Mouse (Mus musculus) v-Abl transformed pro-B cells (cell line): Measurements from ENCODE around the gene Klhdc7b.

ENCODE experiments used
- in situ Hi-C, 2 experiments: fragments of 400-800 bp; cut with MboI; formaldehyde crosslinking; loops; one replicate each; pipeline ENCODE4 v1.15.1; 2025; ENCODE audit not compliant: unreplicated experiment in 2 of 2

The Klhdc7b gene

GRCm38 (mm10) chr15:89373027-89373761 is 11.5 kb upstream of the Klhdc7b start:
- in situ Hi-C loops, result loop anchor here (5.0 to 10.0 kb wide), 7 partner anchors 54 to 548 kb away; partner anchors contain the start of genes C730034F03Rik (in 1 of the 2), Chkb (in 1 of the 2), Cpt1b (in 1 of the 2) and Gm44502 (in 1 of the 2)

DNA sequence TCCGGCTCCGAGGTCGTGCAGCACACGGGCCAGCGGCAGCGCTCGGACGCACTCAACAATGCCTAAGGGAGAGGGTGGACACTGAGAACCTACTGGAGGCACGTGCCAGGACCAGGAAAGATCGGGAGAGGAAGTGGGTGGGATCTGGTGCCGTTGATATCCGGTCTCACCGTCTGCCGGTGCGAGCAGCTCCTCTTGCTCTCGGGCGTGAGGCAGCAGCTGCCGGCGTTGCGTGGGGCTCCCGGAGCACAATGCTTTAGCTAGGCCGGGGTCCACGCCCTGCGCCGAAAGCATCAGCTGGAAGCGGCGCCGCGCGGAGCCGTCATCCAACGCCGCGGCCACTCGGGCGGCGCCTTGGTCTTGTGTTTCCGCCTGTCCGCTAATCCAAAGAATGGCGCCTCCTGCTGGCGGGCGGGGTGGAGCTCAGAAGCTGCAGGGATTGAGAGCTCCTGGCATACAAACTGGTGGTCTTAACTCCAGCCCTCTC is 10.9 kb upstream of the Klhdc7b start, which contains the start of gene Sco2:
TSS of gene Sco2 (minus strand) at position 85 of the 487 bp plus-strand sequence.
- in situ Hi-C loops, result loop anchor here (5.0 to 10.0 kb wide), 7 partner anchors 53 to 549 kb away; partner anchors contain the start of genes C730034F03Rik (in 1 of the 2), Chkb (in 1 of the 2), Cpt1b (in 1 of the 2) and Gm44502 (in 1 of the 2)

DNA sequence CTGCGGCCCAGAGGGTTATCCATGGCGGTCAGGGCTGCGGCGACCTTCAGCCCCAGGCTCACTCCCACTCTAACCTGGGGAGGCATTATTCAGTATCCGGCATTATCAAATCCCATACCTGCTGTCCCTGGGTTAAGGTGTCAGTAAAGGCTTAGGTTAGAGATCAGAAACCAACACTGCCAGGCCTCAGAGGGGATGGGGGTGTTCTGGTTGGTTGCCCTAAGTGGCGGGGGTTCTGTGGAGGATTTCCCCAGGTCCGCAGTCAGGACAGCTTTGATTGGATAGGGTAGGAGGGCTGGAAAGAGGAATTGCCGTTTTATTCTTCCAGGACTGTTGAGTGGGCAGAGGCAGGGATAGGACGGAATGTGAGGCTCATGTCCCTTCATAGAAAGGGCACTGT is 10.4 kb upstream of the Klhdc7b start:
- in situ Hi-C loops, result loop anchor here (5.0 to 10.0 kb wide), 7 partner anchors 53 to 550 kb away; partner anchors contain the start of genes C730034F03Rik (in 1 of the 2), Chkb (in 1 of the 2), Cpt1b (in 1 of the 2) and Gm44502 (in 1 of the 2)

DNA sequence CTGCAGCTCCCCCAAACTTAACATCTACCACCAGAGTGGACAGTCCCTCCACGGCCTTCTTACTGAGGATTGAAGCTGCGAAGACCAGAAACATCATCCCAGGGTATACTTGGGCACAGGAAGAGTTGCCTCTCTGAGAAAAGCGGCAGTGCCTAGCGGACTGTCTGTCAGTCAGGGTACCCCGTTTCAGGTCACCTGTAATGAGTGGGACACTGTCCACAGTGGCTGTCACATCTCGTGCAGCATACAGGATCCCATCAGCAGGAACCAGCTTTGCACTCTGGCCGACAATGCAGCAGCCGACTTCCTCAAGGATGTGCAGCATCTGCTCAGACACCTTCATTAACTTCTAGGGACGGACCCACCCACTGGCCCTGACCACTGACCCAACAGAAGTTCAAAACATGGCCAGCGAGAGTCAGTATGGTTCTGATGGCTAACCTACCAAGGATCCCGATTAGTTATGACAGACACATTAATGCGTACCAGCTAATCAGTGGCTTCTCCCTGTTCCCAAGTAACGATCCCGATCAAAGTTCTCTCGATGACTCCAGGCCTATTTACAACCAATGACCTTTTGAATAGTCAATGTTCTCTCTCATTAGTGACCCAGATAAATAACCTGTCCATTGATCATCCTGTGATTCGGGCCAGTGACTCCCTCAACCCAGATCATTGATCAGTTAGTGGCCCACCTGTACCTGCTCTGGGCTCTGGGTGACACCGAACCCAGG is 9.7 kb upstream of the Klhdc7b start:
- in situ Hi-C loops, result loop anchor here (5.0 to 10.0 kb wide), 8 partner anchors 52 to 550 kb away; partner anchors contain the start of genes C730034F03Rik (in 1 of the 2), Chkb (in 1 of the 2), Cpt1b (in 1 of the 2) and Gm44502 (in 1 of the 2)

DNA sequence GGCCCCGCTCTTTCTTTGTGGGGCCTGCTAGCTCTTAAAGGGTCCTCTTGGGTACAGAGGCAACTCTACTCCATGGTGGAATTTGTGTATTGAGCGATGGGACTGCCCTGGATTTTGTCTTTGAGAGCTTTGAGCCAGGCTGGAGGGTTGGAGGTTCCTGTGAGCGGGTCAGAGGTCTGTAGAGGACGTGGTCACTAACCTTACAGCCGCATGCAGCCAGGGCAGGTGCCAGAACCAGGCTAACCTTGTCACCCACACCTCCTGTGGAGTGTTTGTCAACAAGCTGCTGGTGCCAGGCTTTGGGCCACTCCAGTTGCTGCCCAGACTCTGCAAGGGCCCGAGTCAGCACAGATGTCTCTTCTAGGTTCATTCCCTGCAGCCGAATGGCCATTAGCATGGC is 8.7 kb upstream of the Klhdc7b start:
- in situ Hi-C loops, result loop anchor here (5.0 to 10.0 kb wide), 3 partner anchors 131 to 551 kb away; no protein-coding TSS in a partner anchor

DNA sequence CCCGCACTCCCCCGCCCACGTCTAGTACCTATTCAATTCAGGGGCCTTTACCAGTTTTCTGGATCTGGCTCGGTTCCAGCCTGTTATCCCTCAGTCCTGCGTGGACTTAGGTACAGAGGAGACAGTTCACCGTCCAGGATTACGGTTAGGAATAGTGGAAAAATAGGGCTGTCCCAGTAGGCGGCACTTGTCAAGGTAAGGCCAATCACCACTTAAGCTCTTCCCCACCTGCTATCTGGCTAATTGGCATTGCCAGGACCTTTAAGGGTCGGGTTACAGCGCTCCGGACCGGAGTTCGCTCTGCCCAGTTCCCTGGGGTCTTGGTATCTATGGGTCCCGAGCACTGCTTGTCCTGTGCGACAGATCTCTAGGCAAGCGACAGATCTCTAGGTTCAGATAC is 7.8 kb upstream of the Klhdc7b start, which contains the start of gene Tymp:
TSS of gene Tymp (minus strand) at position 83 of the 400 bp plus-strand sequence.
- in situ Hi-C loops, result loop anchor here (5.0 to 10.0 kb wide), 3 partner anchors 132 to 552 kb away; no protein-coding TSS in a partner anchor

DNA sequence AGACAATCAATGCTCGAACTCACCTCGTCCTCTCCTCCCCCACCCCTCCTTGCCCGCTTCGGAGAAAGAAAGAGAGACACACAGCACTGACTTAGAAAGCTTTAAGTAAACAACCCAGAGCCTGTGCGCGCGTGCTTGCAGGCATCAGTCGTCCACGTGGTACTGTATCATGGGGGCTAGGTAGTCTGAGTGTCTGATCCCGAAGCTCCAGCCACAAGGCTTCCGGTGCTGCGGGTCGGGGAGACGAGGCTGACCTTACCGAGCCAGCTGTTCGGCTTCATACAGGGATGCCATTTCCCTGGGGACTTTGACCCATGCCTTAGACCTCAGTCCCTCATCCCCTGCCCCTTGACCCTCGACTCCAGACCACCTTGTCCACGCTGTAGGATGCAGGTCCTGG is 7.4 kb upstream of the Klhdc7b start:
- in situ Hi-C loops, result loop anchor here (5.0 to 10.0 kb wide), 3 partner anchors 133 to 553 kb away; no protein-coding TSS in a partner anchor

DNA sequence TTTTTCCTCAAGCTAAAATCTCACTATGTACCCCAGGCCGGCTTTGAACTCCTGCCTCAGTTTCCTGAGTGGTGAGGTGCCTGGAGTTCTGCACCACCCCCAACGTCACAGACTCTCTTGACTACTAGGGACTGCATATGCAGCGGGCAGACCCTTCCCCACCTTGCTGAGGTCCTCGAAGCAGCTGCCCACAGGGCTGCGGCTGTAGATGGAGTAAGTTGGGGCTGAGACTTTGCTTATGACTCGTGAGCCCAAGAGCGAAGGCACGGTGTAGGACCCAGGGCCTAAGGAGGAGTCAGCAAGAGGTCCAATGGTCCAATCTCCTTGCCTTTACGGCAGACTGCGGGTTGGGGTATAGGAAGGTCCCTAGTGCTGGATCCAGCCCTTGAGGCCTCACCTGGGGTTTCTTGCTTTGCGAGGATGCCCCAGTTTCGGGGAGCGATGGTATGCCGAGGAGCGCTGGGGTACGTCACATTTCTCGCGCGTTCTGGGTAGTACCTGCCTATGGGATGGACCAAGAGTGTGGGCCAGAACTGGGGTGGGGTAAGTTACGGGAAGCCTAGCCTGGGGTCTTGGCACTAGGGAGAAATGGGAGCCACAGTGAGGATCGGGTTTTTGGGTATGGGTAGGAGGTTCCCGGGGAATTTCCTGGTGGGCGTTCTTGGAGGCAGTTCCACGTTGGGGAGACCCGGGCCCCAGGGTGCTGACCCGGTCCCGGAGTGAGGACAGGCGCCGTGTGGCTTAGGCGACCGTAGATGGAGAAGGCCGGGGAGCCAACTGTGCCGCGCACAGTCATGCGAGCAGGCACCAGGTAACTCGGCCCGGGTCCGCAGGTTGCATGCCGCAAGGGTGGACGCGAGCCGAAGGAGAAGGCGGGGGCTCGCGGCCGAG is 6.5 kb upstream of the Klhdc7b start:
- in situ Hi-C loops, result loop anchor here (5.0 to 10.0 kb wide), 3 partner anchors 133 to 553 kb away; no protein-coding TSS in a partner anchor

- in situ Hi-C loops, result loop anchor here (5.0 to 10.0 kb wide), 3 partner anchors 134 to 554 kb away; no protein-coding TSS in a partner anchor
These were observed 5.8 kb upstream of the Klhdc7b start, which contains the start of gene Odf3b for GRCm38 (mm10) chr15:89378831-89379401. Gene Odf3b (minus strand): TSS chr15:89379282.

DNA sequence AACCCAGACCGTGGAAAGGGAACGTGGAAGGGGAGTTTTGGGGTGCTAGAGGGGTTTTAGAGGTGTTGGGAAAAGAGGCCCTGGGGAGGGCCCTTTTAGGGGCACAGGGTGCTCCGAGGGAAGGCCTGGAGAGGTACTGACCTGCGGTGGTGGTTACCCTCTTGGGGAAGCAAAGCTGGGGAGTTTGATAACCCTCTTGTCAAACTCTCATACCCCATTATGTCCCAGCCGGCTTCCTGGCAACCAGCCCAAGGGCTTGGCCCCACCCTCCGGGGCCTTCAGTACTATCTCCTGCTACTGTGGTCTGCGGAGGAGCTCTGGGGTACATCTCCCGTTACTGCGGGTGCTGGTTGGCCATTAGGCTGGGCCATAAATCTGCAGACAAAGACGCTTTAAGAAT is 5.3 kb upstream of the Klhdc7b start:
- in situ Hi-C loops, result loop anchor here (5.0 to 10.0 kb wide), 3 partner anchors 135 to 555 kb away; no protein-coding TSS in a partner anchor

DNA sequence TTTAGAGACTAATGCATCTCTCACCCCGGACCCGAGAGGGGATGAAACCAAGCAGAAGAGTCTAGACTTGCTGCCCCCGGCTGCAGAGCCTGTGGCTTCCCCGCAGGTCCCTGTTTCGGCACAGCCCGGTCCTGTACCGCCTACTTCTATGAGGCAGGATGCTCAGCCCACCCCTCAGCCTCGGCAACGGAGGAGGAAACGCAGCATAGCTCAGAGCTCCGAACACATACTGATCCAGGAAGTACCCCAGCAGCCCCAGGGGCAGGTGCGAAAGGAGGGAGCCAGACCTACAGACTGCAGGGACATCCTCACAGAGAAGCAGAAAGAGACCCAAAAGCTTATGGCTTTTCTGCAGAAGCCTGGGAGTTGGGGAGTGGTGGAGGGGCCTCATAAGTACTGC is 2.4 kb downstream of the Klhdc7b start:
- in situ Hi-C loops, result no loop called here

DNA sequence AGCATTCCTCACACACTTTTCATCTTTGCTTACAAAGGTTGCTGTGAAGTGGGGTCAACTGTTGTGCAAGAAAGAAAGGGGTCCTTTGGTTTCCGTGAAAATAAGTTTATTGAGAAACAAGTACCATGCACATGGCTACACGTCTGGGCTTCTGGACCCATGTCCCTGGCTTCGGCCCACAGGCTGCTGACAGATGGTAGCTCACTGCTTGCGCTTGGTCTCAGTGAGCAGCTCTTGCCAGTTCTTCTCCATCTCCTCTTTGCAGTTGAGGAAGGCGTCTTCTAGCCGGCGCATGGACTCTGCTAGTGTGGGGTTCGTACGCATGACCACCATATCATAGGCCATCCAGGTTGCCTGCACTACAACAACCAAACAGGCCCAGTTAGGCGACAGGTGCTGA is 5.4 kb downstream of the Klhdc7b start:
- in situ Hi-C loops, result no loop called here

GRCm38 (mm10) chr15:89396883-89397282 is 12.2 kb downstream of the Klhdc7b start:
- in situ Hi-C loops, result no loop called here

DNA sequence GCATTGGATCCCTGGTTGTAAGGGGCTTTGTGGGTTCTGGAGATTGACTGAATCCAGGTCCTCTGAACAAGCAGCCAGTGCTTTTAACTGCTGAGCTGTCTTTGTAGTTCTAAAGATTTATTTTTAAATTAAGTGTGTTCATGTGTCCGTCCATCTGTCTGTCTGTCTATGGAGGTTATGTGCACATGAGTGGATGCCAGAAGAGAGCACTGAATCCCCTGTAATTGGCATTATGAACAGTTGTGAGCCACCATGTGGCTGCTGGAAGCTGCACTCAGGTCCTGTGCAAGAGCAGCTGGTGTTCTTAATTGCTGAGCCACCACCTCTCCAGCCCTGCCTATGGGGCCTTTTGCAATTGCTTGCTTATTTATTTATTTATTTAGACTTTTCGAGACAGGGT is 13.4 kb downstream of the Klhdc7b start:
- in situ Hi-C loops, result no loop called here

DNA sequence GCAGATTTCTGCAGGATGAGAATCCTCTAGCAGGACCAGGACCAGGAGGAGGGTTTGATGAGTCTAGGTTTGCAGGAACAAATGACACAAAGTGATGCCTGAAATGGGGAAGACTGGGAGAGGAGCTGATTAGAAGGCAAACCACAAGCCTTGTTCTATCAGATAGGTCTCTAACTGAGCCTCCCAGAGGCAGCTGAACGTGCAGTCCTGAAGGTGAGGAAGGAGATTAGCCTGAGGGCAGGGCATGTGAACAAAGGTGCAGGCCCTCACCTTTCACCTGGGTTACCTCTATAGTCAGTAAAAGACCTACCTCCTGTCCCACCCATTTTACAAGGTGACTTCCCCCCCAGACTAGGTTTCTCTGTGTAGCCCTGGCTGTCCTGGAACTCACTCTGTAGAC is 15.0 kb downstream of the Klhdc7b start:
- in situ Hi-C loops, result no loop called here

DNA sequence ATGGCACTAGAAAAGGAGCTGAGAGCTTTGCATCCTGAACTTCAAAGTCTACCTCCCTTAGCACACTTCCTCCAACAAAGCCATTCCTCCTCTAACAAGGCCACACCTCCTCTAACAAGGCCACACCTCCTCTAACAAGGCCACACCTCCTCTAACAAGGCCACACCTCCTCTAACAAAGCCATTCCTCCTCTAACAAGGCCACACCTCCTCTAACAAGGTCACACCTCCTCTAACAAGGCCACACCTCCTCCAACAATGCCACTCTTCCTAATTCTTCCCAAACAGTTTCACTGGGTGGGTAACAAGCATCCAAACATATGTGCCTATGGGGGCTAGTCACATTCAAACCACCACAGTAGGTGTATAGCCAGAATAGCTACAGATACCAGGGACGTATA is 17.8 kb downstream of the Klhdc7b start:
- in situ Hi-C loops, result no loop called here

GRCm38 (mm10) chr15:89404831-89405623 is 20.3 kb downstream of the Klhdc7b start:
- in situ Hi-C loops, result no loop called here

GRCm38 (mm10) chr15:89406691-89407090 is 22.0 kb downstream of the Klhdc7b start:
- in situ Hi-C loops, result no loop called here
